Mouse (Mus musculus) heart, postnatal 14 days (tissue): ENCODE data around the gene Irak2. TPM values are rescaled to one million over a fixed set of nuclear protein-coding genes. Genes with fewer than 3 reads are reported as not detected.

Source experiments
- DNase-seq, 2 experiments: peaks; one replicate each; pipeline ENCODE4 v3.0.0; 2021 to 2022
- intact Hi-C: fragments of 180-260 bp; cut with DNase I; formaldehyde crosslinking; loops from one replicate; pipeline ENCODE4 v1.15.1; 2025
- long read RNA-seq, 2 experiments: library from polyadenylated mRNA; stranded (forward); transcript quantifications; one replicate each; pipeline ENCODE4 v2.0.0; 2021
- total RNA-seq, 2 experiments: library from RNA; stranded (reverse); gene quantifications; 2 replicates each; pipeline ENCODE4 v1.2.3; 2021

Gene Irak2
- 10 to 100 TPM; 12.3 to 14.1 TPM for total RNA-seq
- long read RNA-seq, experiment 1, partial matches to known transcripts: 1 of 4 reads
- long read RNA-seq, experiment 1, other reads (novel, unspliced or antisense): 0 of 4 reads
- long read RNA-seq, experiment 2, partial matches to known transcripts: 0 of 2 reads
- long read RNA-seq, experiment 2, other reads (novel, unspliced or antisense): 1 of 2 reads

DNA sequence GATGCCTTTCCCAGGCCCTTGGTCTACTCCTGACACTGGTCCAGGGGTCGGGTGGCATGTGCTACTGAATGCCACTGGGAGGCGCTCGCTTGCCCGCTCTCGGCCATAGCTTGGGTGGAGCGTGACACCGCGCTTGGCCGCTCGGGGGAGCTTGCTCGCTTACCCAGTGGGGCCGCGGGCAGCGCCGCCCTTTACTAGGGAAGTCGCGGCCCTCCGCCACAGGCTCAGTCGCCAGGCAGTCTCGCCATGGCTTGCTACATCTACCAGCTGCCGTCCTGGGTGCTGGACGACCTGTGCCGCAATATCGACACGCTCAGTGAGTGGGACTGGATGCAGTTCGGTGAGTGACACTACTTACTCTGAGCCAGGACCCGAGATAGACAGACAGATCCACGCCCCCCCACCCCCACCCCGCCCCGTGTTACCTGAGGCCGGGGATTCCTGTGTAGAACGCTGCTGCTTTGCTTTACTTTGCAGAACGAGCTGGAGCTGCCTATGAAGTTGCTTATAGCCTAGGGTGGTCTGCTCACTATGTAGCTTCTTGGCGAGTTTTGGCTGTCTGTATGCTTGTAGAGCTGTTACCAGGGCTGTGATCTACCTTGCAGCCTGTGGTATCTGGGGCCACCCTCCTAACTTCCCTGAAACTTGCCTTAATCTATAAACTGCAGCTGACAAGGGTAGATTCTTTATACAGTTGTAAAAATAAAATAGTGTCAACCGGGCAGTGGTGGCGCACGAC lies at the start of gene Irak2:
TSS of gene Irak2 (plus strand) at position 166 of the 739 bp plus-strand sequence.
- intact Hi-C loops: loop anchor here (1.0 to 2.0 kb wide), 2 partner anchors 43 to 58 kb away; partner anchors contain the start of gene Tatdn2
- DNase-seq: peak; percentile 97 to 98

DNA sequence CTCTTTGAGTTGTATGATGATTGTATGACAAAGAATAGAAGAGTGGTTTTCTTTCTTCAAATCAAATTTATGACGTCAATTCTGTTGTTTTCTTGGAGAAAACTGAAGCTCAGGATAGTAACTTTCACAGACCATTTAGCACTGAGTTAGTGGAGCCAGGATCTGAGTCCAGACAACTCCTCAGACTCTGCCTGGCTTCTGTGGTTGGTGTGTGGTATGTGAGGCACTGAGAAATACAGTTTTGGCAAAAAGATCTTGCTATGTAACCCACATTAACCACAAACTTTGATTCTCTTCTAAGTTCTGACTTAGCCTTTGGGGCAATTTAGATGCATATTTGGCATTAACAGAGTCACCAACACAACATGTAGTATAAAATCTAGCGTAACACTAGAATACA lies 45.6 kb upstream of the Irak2 start:
- intact Hi-C loops: no loop called here

DNA sequence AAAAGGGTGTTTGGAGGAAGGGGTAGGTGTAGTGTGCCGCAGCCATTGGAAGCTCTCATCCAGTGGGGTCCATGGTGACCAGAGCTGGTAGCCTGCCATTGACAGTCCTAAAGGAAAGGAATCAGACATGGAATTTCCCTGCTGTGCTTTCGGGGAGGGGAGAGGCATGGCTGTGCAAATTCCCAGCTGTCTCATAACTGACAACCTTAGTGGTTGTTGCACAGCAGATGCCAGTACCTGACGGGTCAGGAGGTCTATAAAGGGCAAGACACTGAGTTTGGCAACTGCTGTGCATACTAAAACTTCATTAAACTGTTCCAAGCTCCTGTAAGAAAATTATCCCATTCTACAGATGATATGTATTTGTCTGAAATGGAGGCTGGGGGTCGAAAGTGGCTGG lies 40.3 kb upstream of the Irak2 start:
- no peak for DNase-seq
- intact Hi-C loops: no loop called here

More for the DNA sequence above, 45.6 kb upstream of the Irak2 start:
- no peak for DNase-seq

DNA sequence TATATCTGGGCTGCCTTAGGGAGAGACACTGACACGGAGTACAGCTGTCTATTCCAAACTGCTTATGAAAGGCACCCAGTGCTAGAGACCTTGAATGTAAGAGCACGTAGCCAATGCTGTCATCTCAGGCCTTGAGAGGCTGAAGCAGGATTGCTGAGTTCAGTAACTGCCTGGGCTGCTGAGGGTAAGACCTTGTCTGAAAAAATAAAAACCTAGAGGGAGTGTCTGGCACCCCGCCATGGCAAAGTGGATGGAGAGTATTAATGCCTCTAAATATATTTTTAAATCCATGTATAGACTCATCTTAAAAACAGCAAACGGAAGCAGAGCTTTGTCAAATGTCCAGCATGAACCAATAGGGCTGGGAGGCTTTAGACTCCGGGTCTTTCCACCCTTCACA lies 38.4 kb upstream of the Irak2 start:
- intact Hi-C loops: no loop called here
- no peak for DNase-seq

DNA sequence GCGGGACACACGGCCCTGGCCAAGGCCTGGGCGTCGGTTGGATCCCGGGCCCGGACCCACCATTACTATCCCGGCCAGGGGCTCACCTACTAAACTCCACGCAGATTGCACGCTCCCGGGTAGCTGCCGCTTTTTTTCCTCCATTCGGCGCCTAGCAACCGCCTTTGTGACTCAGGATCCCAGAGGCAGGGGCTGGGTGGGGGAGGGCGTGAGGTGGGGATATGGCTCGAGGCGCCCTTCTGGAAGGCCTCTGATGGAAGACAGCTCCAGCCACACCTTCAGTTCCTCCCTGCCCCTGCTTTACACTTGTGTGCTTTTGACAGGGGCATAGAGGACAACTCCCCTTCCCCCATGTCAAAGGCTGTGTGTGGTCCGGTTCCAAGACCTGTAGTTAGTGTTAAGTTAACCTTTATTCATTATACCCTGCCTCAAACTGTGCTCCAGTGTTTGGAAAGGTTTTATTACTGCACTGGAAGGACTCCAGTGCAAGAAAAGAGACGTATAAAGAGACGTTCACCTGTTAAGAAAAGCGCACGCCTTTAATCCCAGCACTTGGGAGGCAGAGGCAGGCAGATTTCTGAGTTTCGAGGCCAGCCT lies 37.6 kb upstream of the Irak2 start, which contains the start of gene Fancd2os:
TSS of gene Fancd2os (minus strand) at position 173 of the 597 bp plus-strand sequence.
- DNase-seq: no peak
- intact Hi-C loops: no loop called here

DNA sequence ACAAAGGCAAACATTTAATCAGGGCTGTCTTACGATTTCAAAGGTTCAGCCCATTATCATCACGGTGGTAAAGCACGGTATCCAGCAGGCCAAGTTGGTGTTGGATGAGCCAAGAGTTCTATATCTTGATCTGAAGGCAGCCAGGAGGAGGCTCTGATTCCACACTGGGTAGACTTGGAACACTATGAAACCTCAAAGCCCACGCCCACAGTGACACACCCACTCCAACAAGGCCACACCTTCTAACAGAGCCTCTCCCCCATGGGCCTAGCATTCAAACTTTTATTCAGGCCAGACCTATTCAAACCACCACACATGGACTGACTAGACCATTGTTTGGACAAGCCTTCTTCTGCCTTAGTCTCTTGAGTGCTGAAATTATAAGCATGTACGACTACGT lies 35.4 kb upstream of the Irak2 start:
- intact Hi-C loops: no loop called here
- DNase-seq: no peak

DNA sequence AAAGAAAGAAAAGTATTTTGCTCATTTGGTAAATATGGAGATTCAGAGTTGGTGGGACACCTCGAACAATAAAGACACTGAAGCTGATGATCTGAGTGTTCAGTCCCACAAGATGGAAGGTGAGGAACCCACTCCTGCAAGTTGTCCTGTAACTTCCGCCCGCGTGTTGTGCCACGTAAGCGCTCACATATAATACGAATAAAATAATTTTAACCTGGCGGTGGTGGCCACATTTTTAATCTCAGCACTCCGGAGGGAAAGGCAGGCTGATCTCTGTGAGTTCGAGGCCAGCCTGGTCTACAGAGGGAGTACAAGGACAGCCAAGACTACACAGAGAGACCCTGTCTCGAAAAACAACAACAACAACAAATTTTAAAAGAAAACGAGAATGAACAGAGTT lies 34.3 kb upstream of the Irak2 start:
- intact Hi-C loops: no loop called here
- DNase-seq: no peak

DNA sequence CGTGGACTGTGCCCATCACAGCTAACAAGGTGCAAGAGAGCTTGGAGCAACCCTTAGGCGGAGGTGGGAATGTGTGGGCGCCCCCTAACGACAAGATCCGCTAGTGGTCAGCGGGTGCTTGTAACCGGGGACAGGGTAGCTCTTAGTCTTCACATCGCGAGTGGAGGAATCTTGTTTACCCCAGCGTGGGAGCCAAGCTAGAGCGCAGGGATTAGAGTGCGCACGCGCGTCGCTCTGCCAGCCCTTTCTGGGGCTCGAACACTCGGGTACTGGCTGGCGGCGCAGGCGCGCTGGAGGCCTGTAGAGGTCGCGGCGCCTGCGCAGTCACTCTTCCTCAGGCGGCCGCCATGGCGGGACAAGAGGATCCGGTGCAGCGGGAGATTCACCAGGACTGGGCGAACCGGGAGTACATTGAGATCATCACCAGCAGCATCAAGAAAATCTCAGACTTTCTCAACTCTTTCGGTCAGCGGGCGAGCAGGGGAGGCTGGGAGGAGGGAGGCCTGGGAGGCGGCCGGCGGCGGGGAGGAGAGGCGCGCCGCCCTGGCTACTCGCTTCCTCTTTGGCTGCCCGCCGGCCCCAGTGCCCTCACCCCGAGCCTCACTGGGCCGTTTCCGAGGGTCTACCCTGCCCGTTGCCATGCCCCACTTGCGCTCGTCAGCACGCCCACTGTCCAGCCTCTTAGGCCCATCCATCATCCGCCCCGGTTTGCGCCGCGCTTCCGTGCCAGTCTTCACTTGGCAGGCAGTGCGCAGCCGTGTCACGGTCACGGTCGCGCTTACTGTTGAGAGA lies 33.6 kb upstream of the Irak2 start, which contains the start of gene Brk1:
TSS of gene Brk1 (plus strand) at position 341 of the 792 bp plus-strand sequence.
- peak; percentile 88 to 93 for DNase-seq

DNA sequence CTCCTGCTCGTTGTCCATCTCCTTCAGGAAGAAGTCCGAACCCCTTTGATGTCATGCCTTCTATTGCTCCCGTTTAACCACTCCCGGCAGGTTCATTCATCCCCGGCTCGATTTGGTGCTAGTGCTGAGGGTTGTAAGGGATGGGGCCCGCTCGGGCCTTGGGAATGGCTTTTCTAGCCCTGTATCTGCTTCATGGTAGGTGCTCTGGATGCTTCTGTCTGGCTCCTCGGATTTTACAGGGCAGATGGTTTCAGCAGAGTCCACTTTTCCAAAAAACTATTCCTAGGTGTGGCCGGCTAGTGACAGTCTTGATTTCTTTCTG lies 33.1 kb upstream of the Irak2 start:
- intact Hi-C loops: loop anchor here (5.0 kb wide), 1 partner anchor 73 kb away; the partner anchor contains the start of genes Emc3 and Fancd2
- no peak for DNase-seq

More for the DNA sequence above, 33.6 kb upstream of the Irak2 start, which contains the start of gene Brk1:
- intact Hi-C loops: loop anchor here (5.0 kb wide), 1 partner anchor 72 kb away; the partner anchor contains the start of genes Emc3 and Fancd2

DNA sequence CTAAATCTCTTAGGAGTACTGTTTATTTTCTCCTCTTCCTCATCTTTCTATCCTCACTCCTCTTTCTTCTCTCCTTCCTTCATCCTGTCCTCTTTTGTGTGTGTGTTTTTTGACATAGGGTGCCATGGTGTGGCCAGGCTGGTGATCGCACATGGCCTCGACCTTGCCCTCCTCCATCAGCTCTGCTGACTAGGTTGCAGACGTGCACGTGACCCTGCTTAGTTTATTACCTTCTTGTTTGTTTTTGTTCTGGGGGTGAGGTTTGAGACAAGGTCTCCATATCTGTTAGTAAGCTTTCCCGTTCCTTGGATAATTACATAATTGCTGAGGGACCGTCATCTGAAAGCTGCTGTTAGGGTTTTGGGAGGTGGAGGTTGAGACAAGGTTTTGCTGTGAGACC lies 29.4 kb upstream of the Irak2 start:
- DNase-seq: no peak
- intact Hi-C loops: loop anchor here (5.0 kb wide), 1 partner anchor 77 kb away; the partner anchor contains the start of genes Emc3 and Fancd2

DNA sequence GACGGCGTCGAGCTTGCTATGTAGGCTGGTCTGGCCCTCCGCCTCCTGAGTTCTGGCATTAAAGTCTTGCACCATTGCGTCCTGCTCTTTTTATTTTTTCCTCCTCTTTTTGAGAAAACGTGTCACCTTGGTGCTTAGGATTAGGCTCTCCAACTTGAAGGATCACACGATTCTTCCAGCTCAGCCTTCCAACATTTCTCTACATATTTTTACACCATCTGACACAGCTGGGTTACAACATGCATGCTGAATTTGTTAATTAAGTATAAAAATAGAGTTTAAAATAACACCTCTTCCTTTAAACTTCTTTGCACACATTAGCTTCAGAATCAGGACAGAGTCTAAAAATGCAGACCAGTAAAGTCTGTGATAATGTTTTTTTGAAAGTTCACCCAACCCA lies 29.0 kb upstream of the Irak2 start:
- no peak for DNase-seq
- intact Hi-C loops: loop anchor here (5.0 kb wide), 1 partner anchor 77 kb away; the partner anchor contains the start of genes Emc3 and Fancd2

DNA sequence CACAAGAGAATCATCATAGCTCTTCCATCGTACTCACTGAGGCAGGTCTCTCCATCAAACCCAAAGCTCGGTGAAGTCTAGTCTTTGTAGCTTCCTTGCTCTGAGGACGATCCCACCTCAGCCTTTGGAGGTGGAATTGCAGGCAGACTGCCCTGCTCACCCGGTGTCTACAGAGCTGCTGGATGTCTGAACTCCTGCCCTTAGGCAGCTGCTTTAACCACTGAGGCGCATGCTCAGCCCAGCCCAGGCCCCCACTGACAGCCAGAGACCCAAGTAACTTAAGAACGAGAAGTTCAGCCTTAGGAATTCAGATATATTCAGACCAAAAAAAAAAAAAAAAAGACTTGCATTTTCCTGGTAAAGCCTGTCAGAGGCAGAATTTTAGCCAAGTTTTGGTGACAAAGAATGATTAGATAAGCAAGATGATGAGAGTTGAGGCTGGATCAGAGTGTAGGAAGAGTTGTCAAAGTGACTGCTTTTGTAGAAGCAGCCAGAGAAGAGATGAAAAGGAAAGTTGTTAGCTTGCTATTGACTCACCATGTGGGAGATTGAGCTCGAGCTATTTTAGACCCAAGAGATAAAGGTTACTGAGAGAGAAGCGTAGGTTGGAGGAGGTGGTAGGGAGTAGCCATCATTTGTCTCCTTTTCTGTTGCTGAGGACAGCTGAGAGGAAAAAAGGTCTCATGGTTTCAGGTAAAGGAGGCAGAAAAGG lies 25.9 kb upstream of the Irak2 start:
- DNase-seq: peak; percentile 16 to 23
- intact Hi-C loops: no loop called here

DNA sequence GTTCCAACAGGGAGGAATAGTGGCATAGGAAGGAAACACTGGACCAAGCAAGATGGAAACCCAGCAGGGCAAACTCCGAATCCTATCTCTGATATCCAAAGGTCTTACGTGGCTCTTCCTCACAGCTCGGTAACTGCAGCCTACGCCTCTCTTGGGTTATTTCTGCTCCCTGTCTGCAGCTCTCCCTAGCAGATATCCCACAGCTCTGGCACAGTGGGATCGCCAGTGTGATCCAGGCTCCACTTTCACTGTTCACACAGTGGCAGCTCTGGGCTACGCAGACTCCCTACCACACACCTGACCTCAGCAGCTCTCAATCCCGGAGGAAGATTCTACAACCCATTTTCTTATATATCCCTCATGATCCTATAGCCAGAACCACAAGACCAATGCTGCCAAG lies 24.1 kb upstream of the Irak2 start:
- DNase-seq: no peak
- intact Hi-C loops: no loop called here

DNA sequence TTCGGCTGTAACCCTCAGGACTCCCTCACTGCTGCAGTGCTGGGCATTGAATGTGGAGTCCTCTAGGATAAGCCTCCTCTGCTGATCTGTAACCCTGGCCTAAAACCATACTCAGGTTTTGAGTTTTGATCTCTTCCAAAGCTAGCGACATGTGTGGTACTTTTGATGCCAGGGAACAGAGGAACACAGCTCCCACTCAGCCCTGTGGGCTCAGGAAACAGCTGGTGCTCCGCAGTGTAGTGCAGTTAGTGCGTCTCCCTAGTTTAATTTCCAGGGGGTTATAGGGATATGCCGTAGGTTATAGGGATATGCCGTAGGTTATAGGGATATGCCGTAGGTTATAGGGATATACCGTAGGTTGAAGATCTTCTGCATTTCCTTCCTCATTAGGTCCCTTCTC lies 23.3 kb upstream of the Irak2 start:
- intact Hi-C loops: no loop called here
- DNase-seq: no peak

DNA sequence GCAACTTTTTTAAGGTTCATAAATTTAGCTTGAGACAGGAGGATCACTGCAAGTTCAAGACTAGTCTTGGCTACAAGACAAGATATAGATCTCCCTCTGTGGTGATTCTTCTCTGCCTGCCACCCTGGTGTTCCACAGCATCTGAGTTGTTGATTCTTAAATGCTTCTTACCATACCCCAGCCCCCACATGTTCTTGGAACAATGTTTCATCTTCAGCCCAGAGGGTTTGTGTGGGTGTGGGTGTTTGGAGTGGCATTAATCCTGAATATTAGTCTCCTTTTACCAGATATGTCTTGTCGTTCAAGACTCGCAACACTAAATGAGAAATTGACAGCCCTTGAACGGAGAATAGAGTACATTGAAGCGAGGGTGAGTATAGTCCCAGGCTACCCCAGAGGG lies 22.8 kb upstream of the Irak2 start:
- no peak for DNase-seq
- intact Hi-C loops: no loop called here

DNA sequence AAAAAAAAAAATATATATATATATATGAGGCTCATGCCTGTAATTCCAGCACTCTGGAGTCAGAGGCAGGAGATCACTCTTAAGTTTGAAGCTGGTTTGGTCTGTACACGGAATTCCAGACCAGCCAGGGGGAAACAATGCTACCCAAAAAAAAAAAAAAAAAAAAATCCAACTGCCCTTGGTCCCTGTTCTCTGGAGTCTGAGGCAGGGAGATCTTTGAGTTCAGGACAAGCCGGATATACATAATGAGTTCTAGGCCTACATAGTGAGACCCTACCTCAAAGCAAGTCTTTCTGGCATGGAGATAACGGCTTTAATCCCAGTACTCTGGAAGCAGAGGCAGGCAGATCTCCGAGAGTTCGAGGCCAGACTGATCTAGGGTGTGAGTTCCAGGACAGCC lies 14.9 kb upstream of the Irak2 start:
- intact Hi-C loops: no loop called here
- no peak for DNase-seq

DNA sequence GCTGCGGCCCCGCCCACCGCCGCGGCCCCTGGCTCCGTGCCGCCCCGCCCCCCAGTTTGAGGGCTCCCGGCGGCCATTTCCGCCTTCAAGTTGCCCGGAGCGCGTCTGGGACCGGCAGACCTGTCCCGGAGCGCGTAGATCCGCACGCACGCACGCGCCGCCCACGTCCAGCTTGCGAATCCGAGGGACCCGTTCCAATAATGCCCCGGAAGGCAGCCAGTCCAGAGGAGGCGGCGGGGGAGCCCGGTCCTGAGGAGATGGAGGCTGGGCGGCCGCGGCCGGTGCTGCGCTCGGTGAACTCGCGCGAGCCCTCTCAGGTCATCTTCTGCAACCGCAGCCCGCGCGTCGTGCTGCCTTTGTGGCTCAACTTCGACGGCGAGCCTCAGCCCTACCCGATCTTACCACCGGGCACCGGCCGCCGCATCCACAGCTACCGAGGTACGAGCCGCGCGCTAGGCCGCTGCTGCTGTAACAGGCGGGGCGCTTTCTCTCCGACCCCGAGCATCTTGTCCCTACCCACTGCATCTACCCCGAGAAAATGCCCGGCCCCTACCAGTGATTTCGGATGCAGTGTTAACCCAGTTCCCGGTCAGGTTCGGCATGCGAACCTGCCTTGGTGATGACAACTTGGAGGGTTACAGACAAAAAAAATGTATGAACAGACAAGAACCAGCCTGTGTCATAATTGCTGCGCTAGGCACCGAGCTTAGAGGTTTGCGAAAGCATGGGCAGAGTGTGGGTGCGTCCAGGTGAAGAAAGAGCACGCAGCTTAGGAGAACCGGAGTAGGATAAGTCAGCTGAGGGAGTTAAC lies 14.1 kb upstream of the Irak2 start, which contains the start of gene Vhl:
TSS of gene Vhl (plus strand) at position 19 of the 811 bp plus-strand sequence.
- intact Hi-C loops: no loop called here
- peak; percentile 90 for DNase-seq

DNA sequence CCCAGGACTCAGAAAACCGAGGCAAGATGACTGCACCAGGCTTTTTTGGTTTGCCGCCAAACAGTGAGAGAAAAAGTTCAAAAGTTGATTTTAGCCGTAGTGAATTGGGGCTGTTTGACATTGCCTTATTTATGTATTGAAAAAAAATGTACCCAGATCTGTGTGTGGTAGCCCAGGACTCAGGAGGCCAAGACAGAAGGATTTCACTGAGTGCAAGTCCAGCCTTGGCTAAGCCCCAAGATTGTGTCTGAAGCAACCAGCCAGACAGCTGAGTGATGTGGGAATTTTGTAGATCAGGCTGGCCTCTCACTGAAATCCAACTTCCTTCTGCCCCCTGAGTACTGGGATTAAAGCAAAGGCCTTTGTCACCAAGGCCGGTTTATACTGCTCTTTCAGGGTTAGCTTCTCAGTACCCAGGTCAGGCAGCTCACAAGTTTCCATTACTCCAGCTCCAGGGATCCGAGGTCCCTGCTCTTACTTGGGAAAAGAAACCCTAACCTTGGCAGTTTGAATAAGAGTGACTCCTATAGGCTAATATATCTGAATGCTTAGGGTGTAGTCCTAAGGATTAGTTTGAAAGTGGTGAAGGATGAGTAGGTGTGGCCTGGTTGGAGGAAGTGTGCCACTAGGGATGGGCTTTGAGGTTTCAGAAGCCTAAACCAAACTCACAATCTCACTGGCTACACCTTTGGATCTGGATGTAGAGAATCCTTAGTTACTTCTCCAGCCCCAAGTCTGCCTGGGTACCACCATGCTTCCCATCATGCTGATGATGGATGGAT lies 13.1 kb upstream of the Irak2 start:
- intact Hi-C loops: no loop called here
- no peak for DNase-seq
